Mouse (Mus musculus) heart, postnatal 4 days (tissue): ENCODE measurements around the gene Tnfrsf9. TPM values are rescaled to one million over a fixed set of nuclear protein-coding genes. Genes with fewer than 3 reads are reported as not detected.
A peak's percentile ranks its signal among the peaks of the same experiment; 100 is the strongest.
"Not testable (repeated sequence)": the region's sequence is repeated elsewhere in the genome, so short reads cannot be mapped to it uniquely, and the experiment has no call there.

Source experiments
- DNase-seq: peaks from one replicate; pipeline ENCODE4 v3.0.0; 2021
- total RNA-seq, 2 experiments: library from RNA; stranded (reverse); gene quantifications; 2 replicates each; pipeline ENCODE4 v1.2.3; 2021

The Tnfrsf9 gene
- under 1 TPM in 1 of 2 experiments, not detected in 1; 0.25 TPM for total RNA-seq

DNA sequence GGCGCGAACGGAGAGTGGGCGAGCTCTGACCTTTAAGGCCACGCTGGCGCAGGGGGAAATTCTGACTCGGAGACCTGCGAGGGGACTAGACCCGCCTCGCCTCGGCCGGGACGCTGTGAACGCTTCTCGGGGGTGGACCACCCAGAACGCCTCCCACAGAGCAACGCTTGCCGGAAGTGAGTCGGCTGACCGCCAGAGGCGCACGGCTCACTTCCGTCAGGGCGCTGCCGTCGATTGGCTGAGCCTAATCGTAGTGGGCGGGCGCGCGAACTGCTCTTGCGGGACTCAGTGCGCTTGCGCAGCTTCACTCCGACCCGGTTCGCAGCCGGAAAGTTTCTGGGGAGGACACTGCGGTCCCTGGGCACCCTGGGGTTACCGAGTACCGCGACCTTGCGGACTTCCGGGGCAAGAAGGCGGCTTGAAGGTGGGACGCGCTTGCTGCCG lies at the start of gene Tnfrsf9, which contains the start of gene Park7:
Tnfrsf9 (plus strand) TSS at position 273 of the 444 bp plus-strand sequence.
Park7 (minus strand) TSS at position 148 of the 444 bp plus-strand sequence.
- DNase-seq = peak; percentile 98

DNA sequence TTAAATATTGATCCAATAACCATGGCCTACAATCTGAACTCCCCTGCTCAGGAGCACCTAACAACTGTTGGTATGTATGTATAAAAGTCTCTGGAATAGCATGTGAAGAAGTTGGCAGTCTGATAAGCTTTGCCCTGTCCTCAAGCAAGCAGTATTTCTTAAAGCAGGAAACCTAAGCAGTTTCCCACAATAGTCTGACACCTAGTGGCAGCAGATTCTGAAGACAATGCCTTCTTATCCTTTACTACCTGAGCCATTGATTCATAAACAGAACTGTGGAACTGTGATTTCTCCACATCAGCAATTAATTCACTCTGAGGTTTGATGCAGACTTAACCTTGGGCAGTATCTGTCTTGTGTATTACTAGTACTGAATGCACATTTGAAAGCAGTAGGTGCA lies 49.0 kb upstream of the Tnfrsf9 start:
- DNase-seq = no peak

DNA sequence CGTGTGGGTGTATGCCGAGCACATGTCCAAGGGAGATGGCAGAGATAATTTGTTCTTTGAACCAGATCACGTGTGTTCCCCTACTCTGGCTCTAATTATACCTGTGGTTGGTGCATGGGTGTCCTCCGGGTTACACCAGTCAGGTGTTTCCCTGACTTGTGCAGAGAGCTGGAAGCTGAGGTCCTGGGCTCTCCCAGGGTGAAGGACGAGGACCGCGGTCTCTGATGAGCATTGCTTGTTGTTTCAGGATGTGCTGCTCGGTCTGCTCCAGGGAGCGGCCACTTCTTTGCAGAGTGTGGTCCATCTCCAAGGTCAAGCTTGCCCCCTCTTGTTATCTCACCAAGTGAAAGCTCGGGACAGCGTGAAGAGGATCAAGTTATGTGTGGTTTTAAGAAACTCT lies 48.3 kb upstream of the Tnfrsf9 start:
- no peak for DNase-seq

- DNase-seq = no peak
Observed at GRCm38 (mm10) chr4:150866494-150866893, 47.9 kb upstream of the Tnfrsf9 start.

DNA sequence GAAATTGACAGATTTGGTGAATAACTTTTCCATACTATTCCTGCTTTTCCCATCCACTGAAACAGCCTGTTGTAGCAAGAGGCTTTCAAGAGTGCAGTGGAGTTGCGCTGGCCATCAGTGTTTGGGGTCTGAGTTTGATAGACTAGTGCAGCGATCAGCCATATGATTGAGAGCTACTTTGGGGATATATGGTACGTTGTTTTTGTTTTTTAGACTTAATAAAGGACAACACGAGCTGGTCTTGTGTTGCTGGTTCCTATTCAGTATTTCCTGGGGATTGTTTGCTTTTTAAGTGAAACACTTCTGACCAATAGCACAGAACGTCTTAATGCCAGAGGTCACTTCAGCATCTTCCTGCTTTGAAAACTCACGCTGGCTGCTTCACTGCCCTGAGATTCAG lies 46.2 kb upstream of the Tnfrsf9 start:
- no peak for DNase-seq

- DNase-seq = no peak
Observed at GRCm38 (mm10) chr4:150868859-150869258, 45.5 kb upstream of the Tnfrsf9 start.

- no peak for DNase-seq
Observed at GRCm38 (mm10) chr4:150869276-150870197, 44.8 kb upstream of the Tnfrsf9 start.

- no peak for DNase-seq
Observed at GRCm38 (mm10) chr4:150870963-150871391, 43.4 kb upstream of the Tnfrsf9 start.

- peak; percentile 32 for DNase-seq
Observed at GRCm38 (mm10) chr4:150871392-150872138, 42.8 kb upstream of the Tnfrsf9 start.

DNA sequence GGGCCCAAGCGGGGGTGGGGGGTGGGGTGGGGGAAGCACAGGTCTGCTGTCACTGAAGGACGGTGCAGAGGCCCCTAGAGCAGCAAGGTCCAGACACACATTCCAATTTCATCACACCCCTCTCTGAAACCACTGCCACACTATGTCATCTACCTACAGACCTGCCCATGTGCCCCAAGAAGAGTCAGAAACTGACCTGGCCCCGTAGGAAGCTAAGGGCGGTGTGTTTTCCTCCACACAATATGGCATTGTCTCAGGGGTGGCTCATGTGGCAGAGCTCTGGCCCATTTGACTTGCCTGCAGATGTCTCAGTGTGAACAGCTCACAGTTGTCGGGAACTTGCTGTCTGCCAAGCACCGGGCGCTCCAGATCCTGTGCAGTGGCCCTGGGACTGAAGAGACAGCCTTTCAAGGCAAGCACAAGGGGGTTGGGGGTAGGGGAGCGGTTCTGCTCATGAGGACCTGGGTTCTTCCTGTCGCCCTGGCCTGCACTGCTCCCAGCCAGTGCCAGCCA lies 42.2 kb upstream of the Tnfrsf9 start:
- no peak for DNase-seq

DNA sequence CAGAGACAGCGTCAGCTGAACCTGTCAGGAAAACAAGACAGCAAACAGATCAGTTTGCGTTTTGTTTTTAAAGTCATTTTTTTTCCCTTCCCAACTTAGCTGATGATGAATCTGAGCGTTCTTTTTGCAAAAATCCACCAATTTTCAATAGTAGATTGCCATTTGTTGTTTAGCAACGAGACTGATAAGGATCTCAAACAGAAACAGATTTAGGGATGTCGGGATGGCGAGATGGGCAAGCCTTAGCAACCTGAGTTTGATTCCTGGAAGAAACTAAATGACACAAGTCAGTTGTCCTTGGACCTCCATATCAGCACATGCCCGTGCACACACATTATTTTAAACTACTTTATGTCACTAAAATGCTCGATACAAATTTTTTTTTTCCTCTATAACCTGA lies 41.7 kb upstream of the Tnfrsf9 start:
- no peak for DNase-seq

GRCm38 (mm10) chr4:150874416-150874815 lies 39.9 kb upstream of the Tnfrsf9 start:
- not testable (repeated sequence) for DNase-seq

- DNase-seq = no peak
Observed at GRCm38 (mm10) chr4:150875393-150875792, 39.0 kb upstream of the Tnfrsf9 start.

- no peak for DNase-seq
Observed at GRCm38 (mm10) chr4:150879631-150880030, 34.7 kb upstream of the Tnfrsf9 start.

- DNase-seq = no peak
Observed at GRCm38 (mm10) chr4:150880364-150880763, 34.0 kb upstream of the Tnfrsf9 start.

DNA sequence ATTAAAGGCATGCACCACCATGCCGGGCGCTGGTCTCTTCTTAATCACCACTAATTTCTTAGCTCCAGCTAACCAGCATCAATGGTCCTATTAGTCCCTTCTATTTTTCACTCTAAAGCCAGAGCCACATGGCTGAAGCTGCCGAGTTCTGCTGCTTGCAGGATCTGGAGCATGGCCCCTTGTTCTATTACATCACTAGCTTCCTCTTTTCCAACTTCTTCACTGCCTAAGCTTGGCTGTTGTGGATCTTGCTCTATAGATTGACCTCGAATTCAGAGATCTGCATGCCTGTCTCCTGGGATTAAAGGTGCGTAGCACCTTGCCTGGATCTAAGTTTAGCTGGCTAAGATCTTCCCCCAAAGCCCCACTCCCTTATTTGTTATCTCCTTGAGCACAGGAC lies 31.7 kb upstream of the Tnfrsf9 start:
- DNase-seq = no peak

GRCm38 (mm10) chr4:150887903-150888302 lies 26.5 kb upstream of the Tnfrsf9 start:
- DNase-seq = no peak

DNA sequence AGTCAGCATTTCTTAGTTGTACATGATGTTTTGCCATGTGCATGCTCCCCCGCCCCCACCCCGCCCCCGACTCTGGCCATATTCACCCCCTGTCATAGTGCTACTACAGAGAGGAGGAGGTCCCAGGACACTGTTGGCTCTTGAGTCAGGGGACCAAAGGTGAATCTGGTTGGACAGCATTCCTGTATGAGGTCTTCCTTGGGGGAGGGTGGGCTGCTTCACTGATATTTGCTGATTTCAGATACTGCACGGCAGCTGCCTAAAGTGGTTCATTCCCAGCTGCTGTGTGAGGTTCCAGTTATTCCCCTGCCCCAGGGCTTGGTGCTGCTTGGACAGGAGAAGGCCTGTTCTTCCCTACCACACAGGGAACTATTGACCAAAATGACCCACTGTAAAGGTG lies 25.9 kb upstream of the Tnfrsf9 start:
- DNase-seq = no peak

- no peak for DNase-seq
Observed at GRCm38 (mm10) chr4:150889273-150889954, 24.9 kb upstream of the Tnfrsf9 start.

GRCm38 (mm10) chr4:150889955-150890315 lies 24.4 kb upstream of the Tnfrsf9 start:
- DNase-seq = peak; percentile 44

GRCm38 (mm10) chr4:150891308-150891707 lies 23.1 kb upstream of the Tnfrsf9 start:
- DNase-seq = no peak

DNA sequence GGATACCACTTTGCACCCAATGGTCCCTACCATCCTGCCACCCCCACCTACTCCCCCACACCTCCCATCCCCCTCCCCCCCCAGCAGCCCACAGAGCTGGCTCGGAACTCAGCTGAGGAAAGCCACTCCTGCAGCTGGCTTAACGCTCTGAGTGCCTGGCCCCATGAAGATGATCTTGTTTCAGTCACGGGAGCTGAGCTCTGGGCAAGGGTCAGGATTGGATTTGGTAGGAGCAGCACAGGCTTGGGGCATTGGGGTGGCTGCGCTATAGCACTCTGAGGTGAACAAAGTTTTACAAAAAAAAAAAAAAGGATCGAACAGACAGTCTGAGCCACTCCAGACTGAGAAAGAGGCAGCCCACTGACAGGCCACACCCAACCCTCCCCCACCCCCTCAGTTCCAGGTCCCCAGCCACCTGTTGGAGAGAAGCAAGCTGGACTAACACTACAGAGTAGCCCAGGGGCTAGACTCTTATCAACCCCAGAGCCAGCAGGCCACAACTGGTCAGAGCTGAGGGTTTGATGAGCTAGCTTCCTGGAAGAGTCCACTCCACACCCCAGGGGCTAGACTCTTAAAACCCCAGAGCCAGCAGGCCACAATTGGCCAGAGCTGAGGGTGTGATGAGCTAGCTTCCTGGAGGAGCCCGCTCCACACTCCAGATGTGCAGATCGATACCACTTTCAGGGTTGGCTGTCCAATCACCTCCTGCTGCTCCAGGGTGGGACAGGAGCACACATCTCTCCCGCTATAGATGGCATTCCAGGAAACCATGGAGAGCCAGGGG lies 19.5 kb upstream of the Tnfrsf9 start:
- DNase-seq = no peak
